Mouse (Mus musculus): ENCODE results near the gene Cdh26.

Gene Cdh26

DNA sequence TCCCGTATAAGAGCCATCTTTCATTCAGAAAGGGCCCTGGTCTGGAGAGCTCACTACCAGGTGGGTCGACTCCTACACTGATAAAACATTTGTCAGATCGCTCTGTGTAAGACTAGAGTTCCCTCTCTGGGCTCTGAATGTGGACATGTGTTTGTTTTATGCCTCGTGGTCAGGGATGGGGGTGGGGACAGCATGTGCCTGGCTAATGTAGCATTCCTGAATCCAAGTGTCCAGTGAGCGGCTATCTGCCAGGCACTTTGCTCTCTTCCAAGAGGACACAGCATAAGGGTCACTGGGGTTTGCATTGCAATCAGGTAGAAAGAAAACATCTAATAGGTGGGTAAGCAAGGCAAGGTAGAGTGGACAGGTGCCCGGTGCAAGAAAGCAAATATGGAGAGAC is 77.9 kb downstream of the Cdh26 start:
- no peak for DNase-seq (ENCODE audit: low spot score in 2 of 2)

DNA sequence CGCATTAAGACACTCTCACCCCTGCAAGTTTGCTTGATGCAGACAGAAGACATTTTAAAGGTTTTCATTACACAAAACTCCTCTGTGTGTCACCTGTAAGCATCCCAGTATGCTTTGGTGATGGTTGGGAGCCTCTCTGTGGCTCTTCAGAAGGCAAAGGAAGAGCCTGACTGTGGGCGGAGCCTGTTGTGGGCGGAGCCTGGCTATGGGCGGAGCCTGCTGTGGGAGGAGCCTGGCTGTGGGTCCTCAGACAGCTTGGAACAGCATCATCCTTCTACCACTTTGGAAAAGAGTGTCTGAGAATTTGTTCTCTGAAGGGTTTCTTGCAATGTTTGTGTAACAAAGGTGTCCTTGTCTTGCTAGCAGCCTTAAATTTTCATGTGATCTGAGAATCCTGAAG is 82.7 kb downstream of the Cdh26 start:
- no peak for DNase-seq (ENCODE audit: low spot score in 2 of 2)

DNA sequence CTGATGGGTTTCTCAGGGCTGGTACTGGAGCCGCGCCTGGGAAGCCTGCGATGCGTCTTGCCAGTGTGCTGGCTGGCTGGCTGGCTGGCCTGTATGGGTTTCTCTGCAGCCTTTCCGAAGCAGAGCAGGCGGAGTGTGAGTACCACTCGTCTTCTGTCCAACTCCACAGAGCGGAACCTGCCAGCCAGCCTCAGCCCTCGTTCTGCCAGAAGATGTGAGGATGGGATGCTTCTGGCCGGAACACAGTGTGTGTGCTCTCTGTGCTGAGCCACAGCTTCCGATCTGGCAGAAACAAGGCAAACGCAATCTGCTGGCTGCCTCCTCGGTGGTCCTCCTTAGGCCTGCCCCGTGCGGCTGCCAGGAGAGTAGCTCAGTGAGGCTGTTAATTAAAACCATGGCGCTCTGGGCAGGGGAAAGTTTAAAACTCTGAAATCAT is 83.3 kb downstream of the Cdh26 start:
- DNase-seq (ENCODE audit: low spot score in 2 of 2) = no peak

DNA sequence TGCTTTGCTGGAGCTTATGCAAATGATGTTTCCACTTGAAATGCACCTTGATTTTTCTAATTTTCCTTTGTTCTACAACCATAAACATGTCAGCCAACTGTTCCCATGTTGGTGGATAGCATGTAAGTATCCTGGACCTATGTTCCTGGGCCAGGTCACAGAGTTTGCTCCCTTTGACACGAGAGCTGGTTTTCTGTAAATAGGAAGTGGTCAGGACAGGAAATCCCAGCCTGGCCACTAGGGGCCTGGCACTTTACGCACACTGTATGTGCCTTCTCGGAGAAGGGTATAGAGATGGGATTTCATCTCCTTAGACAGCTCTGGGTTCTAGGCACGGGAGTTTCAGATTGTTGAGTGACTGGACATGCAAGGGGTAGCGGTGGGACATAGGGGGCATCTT is 86.1 kb downstream of the Cdh26 start:
- no peak for DNase-seq (ENCODE audit: low spot score in 2 of 2)

DNA sequence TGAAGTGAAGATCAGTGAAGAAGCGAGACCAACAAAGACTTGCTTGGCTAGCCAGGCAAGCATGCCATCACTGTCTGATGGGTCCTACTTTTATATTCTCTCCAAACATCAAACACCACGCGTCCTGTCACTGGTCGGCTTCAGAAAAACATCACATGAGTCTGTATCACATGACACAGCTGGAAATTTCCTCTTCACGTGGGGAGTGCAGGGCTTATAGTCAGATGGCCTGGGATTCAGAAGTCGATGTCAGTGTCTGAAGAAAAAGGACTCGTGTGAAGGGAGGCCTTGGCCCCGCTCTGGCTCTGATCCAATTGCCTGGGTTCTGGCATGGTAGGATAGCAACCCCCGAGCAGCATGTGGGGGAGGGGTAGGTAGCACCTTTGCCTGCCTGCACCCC is 86.6 kb downstream of the Cdh26 start:
- DNase-seq (ENCODE audit: low spot score in 2 of 2) = no peak

DNA sequence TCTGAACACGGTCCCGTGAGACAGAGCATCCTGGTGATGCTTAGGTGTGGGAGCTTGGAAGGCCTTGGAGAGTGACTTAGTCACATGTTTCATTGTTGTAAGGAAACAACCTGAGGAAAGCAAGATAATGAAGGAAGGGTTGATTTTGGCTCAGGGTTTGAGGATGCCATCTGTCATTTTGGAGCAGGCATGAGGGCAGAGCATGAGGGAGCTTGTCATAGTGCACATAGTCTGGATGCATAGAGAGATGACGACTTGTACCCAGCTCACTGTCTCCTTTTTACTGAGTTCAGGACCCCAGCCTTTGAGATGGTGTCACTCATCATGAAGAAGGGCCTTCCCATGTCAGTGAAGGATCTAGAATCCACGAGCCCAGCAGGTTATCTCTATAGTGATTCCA is 89.0 kb downstream of the Cdh26 start:
- no peak for DNase-seq (ENCODE audit: low spot score in 2 of 2)

DNA sequence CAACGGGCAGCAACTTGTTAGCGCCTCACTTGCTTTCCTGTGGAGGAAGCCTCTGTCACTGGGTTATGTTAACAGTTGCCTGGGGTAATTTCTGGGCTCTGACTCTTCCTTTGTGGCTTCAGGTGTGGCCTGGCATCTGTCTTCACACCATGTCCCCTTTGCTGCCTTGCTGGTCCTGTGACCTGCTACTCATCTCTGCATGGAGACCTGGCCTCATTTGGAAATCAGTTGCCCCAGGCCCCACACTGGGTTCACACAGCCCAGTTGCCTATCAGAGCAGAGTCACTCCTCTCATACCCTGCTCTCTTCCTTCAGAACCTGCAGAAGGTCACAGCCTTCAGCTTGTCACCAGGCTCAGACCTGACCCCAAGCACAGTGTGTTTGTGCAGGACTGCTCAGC is 89.9 kb downstream of the Cdh26 start:
- no peak for DNase-seq (ENCODE audit: low spot score in 2 of 2)

DNA sequence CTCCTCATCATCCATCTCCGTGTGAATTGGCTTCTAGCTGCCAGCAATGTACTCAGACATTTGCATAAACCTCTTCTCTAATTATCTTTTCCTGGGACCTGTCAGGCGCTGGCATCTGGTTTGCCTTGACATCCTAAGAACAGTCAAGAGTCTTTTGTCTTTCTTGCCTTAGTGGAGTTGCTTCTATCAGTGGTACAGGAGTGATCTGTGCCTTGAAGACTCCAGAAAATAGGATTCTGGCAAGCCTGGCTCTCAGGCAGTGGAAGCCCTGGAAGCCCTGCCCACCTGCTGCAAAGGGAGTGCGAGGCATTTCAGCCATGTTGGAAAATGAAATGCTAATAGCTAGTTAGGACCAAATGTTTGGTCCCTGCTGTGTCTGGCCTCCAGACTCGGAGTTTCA is 92.0 kb downstream of the Cdh26 start:
- no peak for DNase-seq (ENCODE audit: low spot score in 2 of 2)

DNA sequence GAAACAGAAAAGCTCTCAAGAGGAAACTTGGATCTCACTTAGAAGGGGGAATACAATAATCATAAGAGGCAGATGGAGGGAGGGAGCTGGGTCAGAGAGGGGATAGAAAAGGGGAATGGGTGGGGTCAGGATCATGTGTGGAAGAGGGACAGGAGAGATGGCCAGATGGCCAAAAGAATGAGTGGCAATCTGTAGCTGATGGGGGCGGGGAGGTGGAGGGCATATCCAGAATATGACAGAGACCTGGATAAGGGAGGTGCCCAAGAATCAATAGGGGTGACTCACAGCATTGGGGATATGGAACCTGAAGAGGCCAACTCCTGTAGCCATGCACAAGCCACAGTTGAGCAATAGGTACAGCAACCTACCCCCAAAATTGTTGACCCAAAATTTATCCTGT is 92.5 kb downstream of the Cdh26 start:
- DNase-seq (ENCODE audit: low spot score in 2 of 2) = no peak

DNA sequence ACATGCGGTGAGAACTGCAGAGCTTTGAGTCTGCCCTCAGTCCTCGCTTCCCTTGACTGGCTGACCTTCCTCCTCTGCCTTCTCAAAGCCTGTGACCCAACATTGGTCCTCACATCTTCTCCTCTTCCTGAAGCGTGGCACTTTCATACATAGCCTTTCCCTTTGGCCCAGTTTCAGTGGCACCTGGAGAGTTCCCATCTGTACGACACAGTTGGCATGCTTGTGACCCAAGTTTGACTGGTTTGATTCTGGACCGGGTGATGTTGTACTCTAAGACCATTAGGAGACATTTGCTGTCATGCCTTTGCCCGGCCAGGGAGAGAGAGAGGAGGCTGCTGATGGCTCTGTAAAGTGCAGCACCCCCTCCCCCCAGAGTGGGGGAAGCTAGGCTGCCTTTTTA is 96.4 kb downstream of the Cdh26 start:
- no peak for DNase-seq (ENCODE audit: low spot score in 2 of 2)

DNA sequence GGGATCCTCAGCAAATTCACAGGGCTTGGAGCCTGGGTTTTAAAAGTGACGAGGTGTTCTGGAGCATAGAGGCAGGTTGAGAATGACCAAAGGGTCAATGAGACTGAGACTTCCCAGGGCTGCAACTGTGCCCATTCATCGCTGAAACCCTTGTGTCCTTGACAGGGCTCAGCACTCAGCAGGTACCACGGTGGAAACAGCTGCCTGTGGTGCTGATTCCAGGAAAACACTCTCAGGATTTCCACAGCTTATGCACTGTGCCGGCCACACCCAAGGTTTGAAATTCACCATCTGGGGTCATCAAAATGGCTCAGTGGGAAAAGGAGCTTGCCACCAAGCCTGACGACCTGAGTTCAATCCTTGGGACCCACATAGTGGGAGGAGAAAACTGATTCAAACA is 100.9 kb downstream of the Cdh26 start:
- no peak for DNase-seq (ENCODE audit: low spot score in 2 of 2)

DNA sequence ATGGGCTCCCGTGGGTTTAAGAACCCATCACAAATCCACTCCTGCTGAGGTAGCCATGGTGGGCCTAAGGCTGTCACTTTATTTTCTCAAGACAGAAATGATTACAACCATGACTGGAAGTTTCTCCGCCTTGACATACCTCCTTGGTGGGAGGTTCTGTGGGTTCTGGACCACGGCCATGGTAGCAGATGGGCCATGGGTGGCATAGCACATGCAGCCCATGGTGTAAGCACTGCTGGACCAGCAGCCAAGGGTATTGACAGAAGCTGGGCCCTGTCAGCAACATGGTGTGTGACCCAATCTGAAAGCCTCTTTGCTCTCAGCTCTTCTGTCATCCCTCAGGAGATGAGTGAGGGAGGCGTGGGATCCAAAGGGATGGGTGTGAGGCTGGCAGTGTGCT is 106.2 kb downstream of the Cdh26 start:
- DNase-seq (ENCODE audit: low spot score in 2 of 2) = no peak
